Mouse (Mus musculus): ENCODE measurements around the gene Nphp1. TPM values are rescaled to one million over a fixed set of nuclear protein-coding genes. Genes with fewer than 3 reads are reported as not detected.

Nphp1 gene
- polyA plus RNA-seq (2014; fragmentation: Nextera tagmentation; extraction: Ambion mirVana), result 34.2 and 36.8 TPM in 2 replicates

GRCm38 (mm10) chr2:127788440-127789116 lies at the start of gene Nphp1:
TSS of gene Nphp1 (minus strand) at chr2:127788897.
- peak within 1 kb of the TSS; percentile 68 for H3K4me3 ChIP-seq (ENCODE audit: low read depth, low read length)
- DNase-seq (ENCODE audit: low spot score), result peak; percentile 93
- H3K36me3 ChIP-seq (replicated peaks; ENCODE audit: control insufficient read depth, insufficient read depth, low read depth, low read length), result no peaks in the 10 kb centered on the region
- H3K27me3 ChIP-seq (ENCODE audit: control insufficient read depth, insufficient read depth, low read length), result no peaks in the 10 kb centered on the region
- under 1% methylated on average over 34 of the region's 40 CpGs for WGBS
- H3K9ac ChIP-seq (replicated peaks; ENCODE audit: low read length), result peak within 1 kb of the TSS; percentile 90
- peak within 1 kb of the TSS; percentile 65 for H3K4me2 ChIP-seq (ENCODE audit: low read depth, low read length)
- peak; percentile 78 for ATAC-seq (replicated peaks; ENCODE audit: insufficient number of reproducible peaks, low FRiP score, low TSS enrichment, low read depth)
- no peaks in the 10 kb centered on the region for H3K9me3 ChIP-seq (replicated peaks; ENCODE audit: control insufficient read depth, low read length)
- peaks cover 2% of the 10 kb centered on the region for H3K4me1 ChIP-seq (ENCODE audit: control insufficient read depth, insufficient read depth, low read length)
- H3K27ac ChIP-seq (replicated peaks; ENCODE audit: low read depth, low read length), result peak within 1 kb of the TSS; percentile 8; the same call in 1 of the 2 replicates

- DNase-seq (ENCODE audit: low spot score), result peak; percentile 71
- 19% methylated on average over 2 of the region's 2 CpGs for WGBS
These were observed 44.1 kb upstream of the Nphp1 start for GRCm38 (mm10) chr2:127832833-127833190.

GRCm38 (mm10) chr2:127832103-127832832 lies 43.6 kb upstream of the Nphp1 start:
- 40% methylated on average over 11 of the region's 11 CpGs for whole genome bisulfite sequencing
- H3K9me3 ChIP-seq (replicated peaks; ENCODE audit: control insufficient read depth, low read length), result no peaks in the 10 kb centered on the region
- ATAC-seq (replicated peaks; ENCODE audit: insufficient number of reproducible peaks, low FRiP score, low TSS enrichment, low read depth) (0 out of 2 replicates have a peak, but pooled peaks have one; percentile 10), DNase-seq (ENCODE audit: low spot score) (no peak)
- no peak overlapping the region for H3K27ac ChIP-seq (replicated peaks; ENCODE audit: low read depth, low read length)
- no peaks in the 10 kb centered on the region for H3K36me3 ChIP-seq (replicated peaks; ENCODE audit: control insufficient read depth, insufficient read depth, low read depth, low read length)
- no peaks in the 10 kb centered on the region for H3K4me1 ChIP-seq (ENCODE audit: control insufficient read depth, insufficient read depth, low read length)
- peak overlapping the region; percentile 35 for H3K4me2 ChIP-seq (ENCODE audit: low read depth, low read length)
- H3K4me3 ChIP-seq (ENCODE audit: low read depth, low read length), result peak overlapping the region; percentile 83
- no peaks in the 10 kb centered on the region for H3K27me3 ChIP-seq (ENCODE audit: control insufficient read depth, insufficient read depth, low read length)
- H3K9ac ChIP-seq (replicated peaks; ENCODE audit: low read length), result peak overlapping the region; percentile 74

More at GRCm38 (mm10) chr2:127832833-127833190, 44.1 kb upstream of the Nphp1 start:
- ATAC-seq (replicated peaks; ENCODE audit: insufficient number of reproducible peaks, low FRiP score, low TSS enrichment, low read depth), result no peak
- H3K4me1 ChIP-seq (ENCODE audit: control insufficient read depth, insufficient read depth, low read length), result no peaks in the 10 kb centered on the region
- no peak overlapping the region for H3K4me3 ChIP-seq (ENCODE audit: low read depth, low read length)
- H3K9me3 ChIP-seq (replicated peaks; ENCODE audit: control insufficient read depth, low read length), result no peaks in the 10 kb centered on the region
- H3K27ac ChIP-seq (replicated peaks; ENCODE audit: low read depth, low read length), result no peak overlapping the region
- no peaks in the 10 kb centered on the region for H3K36me3 ChIP-seq (replicated peaks; ENCODE audit: control insufficient read depth, insufficient read depth, low read depth, low read length)
- H3K27me3 ChIP-seq (ENCODE audit: control insufficient read depth, insufficient read depth, low read length), result no peaks in the 10 kb centered on the region; the same call in 1 of the 2 replicates
- H3K9ac ChIP-seq (replicated peaks; ENCODE audit: low read length), result no peak overlapping the region
- no peak overlapping the region for H3K4me2 ChIP-seq (ENCODE audit: low read depth, low read length)

GRCm38 (mm10) chr2:127831401-127832102 lies 42.9 kb upstream of the Nphp1 start, which contains the start of gene Bub1:
TSS of gene Bub1 (minus strand) at chr2:127831865.
- Histone ChIP-seq H3K9ac (replicated peaks; ENCODE audit: low read length) (peak within 1 kb of the TSS; percentile 74), H3K36me3 (replicated peaks; ENCODE audit: control insufficient read depth, insufficient read depth, low read depth, low read length) (no peaks in the 10 kb centered on the region), H3K4me3 (ENCODE audit: low read depth, low read length) (peak within 1 kb of the TSS; percentile 83), H3K27me3 (ENCODE audit: control insufficient read depth, insufficient read depth, low read length) (no peaks in the 10 kb centered on the region), H3K9me3 (replicated peaks; ENCODE audit: control insufficient read depth, low read length) (no peaks in the 10 kb centered on the region), H3K4me2 (ENCODE audit: low read depth, low read length) (peak within 1 kb of the TSS; percentile 35), H3K27ac (replicated peaks; ENCODE audit: low read depth, low read length) (no peak within 1 kb of the TSS), H3K4me1 (ENCODE audit: control insufficient read depth, insufficient read depth, low read length) (no peaks in the 10 kb centered on the region)
- ATAC-seq (replicated peaks; ENCODE audit: insufficient number of reproducible peaks, low FRiP score, low TSS enrichment, low read depth) (peak; percentile 93), DNase-seq (ENCODE audit: low spot score) (peak; percentile 96)
- under 1% methylated on average over 56 of the region's 56 CpGs for WGBS

GRCm38 (mm10) chr2:127791919-127792603 lies 3.4 kb upstream of the Nphp1 start, which contains the start of gene Mtln:
TSS of gene Mtln (minus strand) at chr2:127792488.
- Histone ChIP-seq H3K9ac (replicated peaks; ENCODE audit: low read length) (peak within 1 kb of the TSS; percentile 82), H3K4me3 (ENCODE audit: low read depth, low read length) (peak within 1 kb of the TSS; percentile 80), H3K27me3 (ENCODE audit: control insufficient read depth, insufficient read depth, low read length) (no peaks in the 10 kb centered on the region), H3K4me2 (ENCODE audit: low read depth, low read length) (peak within 1 kb of the TSS; percentile 57), H3K36me3 (replicated peaks; ENCODE audit: control insufficient read depth, insufficient read depth, low read depth, low read length) (no peaks in the 10 kb centered on the region), H3K9me3 (replicated peaks; ENCODE audit: control insufficient read depth, low read length) (no peaks in the 10 kb centered on the region), H3K27ac (replicated peaks; ENCODE audit: low read depth, low read length) (peak within 1 kb of the TSS; percentile 47; the same call in 1 of the 2 replicates), H3K4me1 (ENCODE audit: control insufficient read depth, insufficient read depth, low read length) (peaks cover 2% of the 10 kb centered on the region)
- peak; percentile 92 for DNase-seq (ENCODE audit: low spot score)
- ATAC-seq (replicated peaks; ENCODE audit: insufficient number of reproducible peaks, low FRiP score, low TSS enrichment, low read depth), result peak; percentile 95
- under 1% methylated on average over 37 of the region's 37 CpGs for WGBS

- Histone ChIP-seq H3K4me3 (ENCODE audit: low read depth, low read length) (no peak overlapping the region), H3K27ac (replicated peaks; ENCODE audit: low read depth, low read length) (no peak overlapping the region), H3K9me3 (replicated peaks; ENCODE audit: control insufficient read depth, low read length) (no peaks in the 10 kb centered on the region), H3K27me3 (ENCODE audit: control insufficient read depth, insufficient read depth, low read length) (no peaks in the 10 kb centered on the region), H3K4me1 (ENCODE audit: control insufficient read depth, insufficient read depth, low read length) (peaks cover 2% of the 10 kb centered on the region), H3K4me2 (ENCODE audit: low read depth, low read length) (no peak overlapping the region), H3K36me3 (replicated peaks; ENCODE audit: control insufficient read depth, insufficient read depth, low read depth, low read length) (no peaks in the 10 kb centered on the region), H3K9ac (replicated peaks; ENCODE audit: low read length) (no peak overlapping the region)
- ATAC-seq (replicated peaks; ENCODE audit: insufficient number of reproducible peaks, low FRiP score, low TSS enrichment, low read depth) (no peak), DNase-seq (ENCODE audit: low spot score) (no peak)
- 16% methylated on average over 9 of the region's 9 CpGs for WGBS
These were observed 1.1 kb upstream of the Nphp1 start for GRCm38 (mm10) chr2:127789651-127790270.

- ATAC-seq (replicated peaks; ENCODE audit: insufficient number of reproducible peaks, low FRiP score, low TSS enrichment, low read depth), result no peak
- 5% methylated on average over 11 of the region's 11 CpGs for WGBS
- H3K4me1 ChIP-seq (ENCODE audit: control insufficient read depth, insufficient read depth, low read length), result peaks cover 2% of the 10 kb centered on the region
- peak overlapping the region; percentile 90 for H3K9ac ChIP-seq (replicated peaks; ENCODE audit: low read length)
- H3K27me3 ChIP-seq (ENCODE audit: control insufficient read depth, insufficient read depth, low read length), result no peaks in the 10 kb centered on the region
- DNase-seq (ENCODE audit: low spot score), result peak; percentile 18
- H3K9me3 ChIP-seq (replicated peaks; ENCODE audit: control insufficient read depth, low read length), result no peaks in the 10 kb centered on the region
- H3K27ac ChIP-seq (replicated peaks; ENCODE audit: low read depth, low read length), result no peak overlapping the region; the same call in 1 of the 2 replicates
- H3K36me3 ChIP-seq (replicated peaks; ENCODE audit: control insufficient read depth, insufficient read depth, low read depth, low read length), result no peaks in the 10 kb centered on the region
- peak overlapping the region; percentile 68 for H3K4me3 ChIP-seq (ENCODE audit: low read depth, low read length)
- H3K4me2 ChIP-seq (ENCODE audit: low read depth, low read length), result peak overlapping the region; percentile 65
These were observed 441 bp upstream of the Nphp1 start for GRCm38 (mm10) chr2:127789138-127789537.

All from embryonic facial prominence, embryonic 11.5 days (tissue).